ENCODE assay signal across 10 mouse cellular contexts in genomic region chr1:133380347-133381065, GRCm38 (mm10). TPM values are rescaled to one million over a fixed set of nuclear protein-coding genes. Genes with fewer than 3 reads are reported as not detected.
A peak's percentile ranks its signal among the peaks of the same experiment; 100 is the strongest.
DNase-seq lines count a peak whose midpoint lies in the region; ATAC-seq and TF ChIP-seq lines count a peak whose summit lies in the region.
"Had no signal": no experiment of that assay in that cellular context is flagged by ENCODE, and none has a peak within 500 bp of the region (broad histone marks: within the 10 kb centered on the region; RNA-seq: fewer than 3 reads in every experiment).

No protein-coding gene starts in this region.

- peak; percentile 47; the same call in 1 of the 2 replicates for TF ChIP-seq CTCF in cerebellum, adult 2 months (IDR thresholded peaks at IDR 0.05; ENCODE audit: borderline replicate concordance, insufficient read depth, low read depth, low read length)
- peak; percentile 84 for TF ChIP-seq CTCF in stomach, postnatal 0 days (IDR thresholded peaks at IDR 0.05; ENCODE audit: low read depth)

- no peak overlapping the region for H3K27ac ChIP-seq in cerebellum, adult 2 months (ENCODE audit: insufficient read depth, low read length)
- H3K27ac ChIP-seq in limb, embryonic 11.5 days (replicated peaks; ENCODE audit: low read depth, low read length): no peak overlapping the region
- H3K27ac ChIP-seq in limb, embryonic 10.5 days: no peak overlapping the region
- H3K27ac ChIP-seq in stomach, postnatal 0 days (replicated peaks): no peak overlapping the region
- H3K27ac ChIP-seq: heart, embryonic 13.5 days had no signal

- H3K9ac ChIP-seq in limb, embryonic 11.5 days (ENCODE audit: low read length): no peak overlapping the region
- no peak overlapping the region for H3K9ac ChIP-seq in stomach, postnatal 0 days (ENCODE audit: low read length)

- H3K27me3 ChIP-seq in cerebellum, adult 2 months (ENCODE audit: control insufficient read depth, insufficient read depth, low read length): no peaks in the 10 kb centered on the region
- H3K27me3 ChIP-seq in limb, embryonic 11.5 days (ENCODE audit: control insufficient read depth, insufficient read depth, low read length): no peaks in the 10 kb centered on the region
- H3K27me3 ChIP-seq in limb, embryonic 10.5 days (ENCODE audit: low read depth, poor library complexity, severe bottlenecking): no peaks in the 10 kb centered on the region
- no peaks in the 10 kb centered on the region for H3K27me3 ChIP-seq in stomach, postnatal 0 days (ENCODE audit: control insufficient read depth, insufficient read depth, low read length)
- H3K27me3 ChIP-seq: Patski had no signal

- H3K36me3 ChIP-seq in limb, embryonic 11.5 days (ENCODE audit: control insufficient read depth, insufficient read depth, low read length): peaks cover 4% of the 10 kb centered on the region; the same call in 1 of the 2 replicates
- peaks cover 20% of the 10 kb centered on the region for H3K36me3 ChIP-seq in limb, embryonic 10.5 days
- H3K36me3 ChIP-seq in stomach, postnatal 0 days (ENCODE audit: control insufficient read depth, insufficient read depth, low read length): peaks cover 4% of the 10 kb centered on the region; the same call in 1 of the 2 replicates

- 49% methylated on average over 14 of the region's 14 CpGs for WGBS in cerebellum, adult 2 months
- 74% methylated on average over 14 of the region's 14 CpGs for WGBS in limb, embryonic 11.5 days
- WGBS in limb, embryonic 10.5 days: 77% methylated on average over 14 of the region's 14 CpGs
- 60% methylated on average over 14 of the region's 14 CpGs for WGBS in stomach, postnatal 0 days

- no peaks in the 10 kb centered on the region for H3K4me1 ChIP-seq in cerebellum, adult 2 months (ENCODE audit: control insufficient read depth, insufficient read depth, low read length)
- no peaks in the 10 kb centered on the region for H3K4me1 ChIP-seq in limb, embryonic 11.5 days (ENCODE audit: control insufficient read depth, insufficient read depth, low read length)
- peaks cover 31% of the 10 kb centered on the region for H3K4me1 ChIP-seq in limb, embryonic 10.5 days
- no peaks in the 10 kb centered on the region for H3K4me1 ChIP-seq in stomach, postnatal 0 days (replicated peaks; ENCODE audit: control insufficient read depth, insufficient read depth)

- no peak for ATAC-seq in limb, embryonic 11.5 days (ENCODE audit: insufficient number of reproducible peaks, low FRiP score, low TSS enrichment, low read depth)
- no peak for ATAC-seq in stomach, postnatal 0 days (ENCODE audit: low FRiP score, low TSS enrichment)
- ATAC-seq: Patski had no signal

- no peak for TF ChIP-seq EP300 in stomach, postnatal 0 days (optimal IDR thresholded peaks at IDR 0.05)

- no peak for TF ChIP-seq POLR2A in cerebellum, adult 2 months (IDR thresholded peaks at IDR 0.05; ENCODE audit: borderline replicate concordance, insufficient read depth, low read length)

- DNase-seq in cerebellum, adult 2 months: no peak
- no peak for DNase-seq in cerebellum, adult 9-11 months
- peak; percentile 38 for DNase-seq in limb, embryonic 11.5 days (ENCODE audit: low spot score)
- DNase-seq in limb, embryonic 10.5 days (ENCODE audit: low spot score): no peak
- DNase-seq in ZHBTc4 (ENCODE audit: low read depth, low spot score): peak; percentile 71
- DNase-seq in kidney, adult 8-10 months: peak; percentile 58 to 78
- DNase-seq in stomach, postnatal 0 days (ENCODE audit: low spot score): no peak
- DNase-seq in frontal cortex, postnatal 36 days (ENCODE audit: low spot score in 2 of 2): no peak

- H3K4me3 ChIP-seq in cerebellum, adult 2 months (replicated peaks; ENCODE audit: insufficient read depth, low read depth, low read length): no peak overlapping the region
- H3K4me3 ChIP-seq in limb, embryonic 11.5 days (ENCODE audit: low read depth, low read length): no peak overlapping the region
- H3K4me3 ChIP-seq in limb, embryonic 10.5 days: no peak overlapping the region
- no peak overlapping the region for H3K4me3 ChIP-seq in stomach, postnatal 0 days (ENCODE audit: low read depth, low read length)
- H3K4me3 ChIP-seq: heart, embryonic 13.5 days had no signal

- H3K9me3 ChIP-seq in limb, embryonic 11.5 days (ENCODE audit: control insufficient read depth, low read length): no peaks in the 10 kb centered on the region
- no peaks in the 10 kb centered on the region for H3K9me3 ChIP-seq in limb, embryonic 10.5 days (replicated peaks)
- H3K9me3 ChIP-seq in stomach, postnatal 0 days (ENCODE audit: control insufficient read depth, low read length): no peaks in the 10 kb centered on the region
- H3K9me3 ChIP-seq: heart, embryonic 13.5 days had no signal

- H3K4me2 ChIP-seq in limb, embryonic 11.5 days (ENCODE audit: low read depth, severe bottlenecking): no peak overlapping the region
- no peak overlapping the region for H3K4me2 ChIP-seq in stomach, postnatal 0 days (replicated peaks; ENCODE audit: low read depth)
- H3K4me2 ChIP-seq: heart, embryonic 13.5 days had no signal

RNA-seq across cellular contexts. Expression of gene Etnk2, which starts 17.1 kb away (rescaled TPM):
- polyA plus RNA-seq in cerebellum, adult 2 months (2012; rRNA removed): 5.0 and 5.6 TPM in 2 replicates
- polyA plus RNA-seq in limb, embryonic 11.5 days (2014; fragmentation: Nextera tagmentation; extraction: Ambion mirVana): 1.0 and 1.3 TPM in 2 replicates
- polyA plus RNA-seq in limb, embryonic 10.5 days (2016; fragmentation: Nextera tagmentation; extraction: Ambion mirVana): 1.7 and 2.0 TPM in 2 replicates
- 2.8 and 4.2 TPM in 2 replicates for polyA plus RNA-seq in stomach, postnatal 0 days (2015; fragmentation: Nextera tagmentation; extraction: Ambion mirVana)

RNA-seq across cellular contexts. Expression of gene Ren1, which starts 30.2 kb away (rescaled TPM):
- polyA plus RNA-seq in cerebellum, adult 2 months (2012; rRNA removed): 0.08 and 0.13 TPM in 2 replicates
- not detected in 2 replicates for polyA plus RNA-seq in limb, embryonic 11.5 days (2014; fragmentation: Nextera tagmentation; extraction: Ambion mirVana)
- polyA plus RNA-seq in limb, embryonic 10.5 days (2016; fragmentation: Nextera tagmentation; extraction: Ambion mirVana): 0.09 TPM in 1 of 2 replicates, not detected in the other
- 2.9 and 6.1 TPM in 2 replicates for polyA plus RNA-seq in stomach, postnatal 0 days (2015; fragmentation: Nextera tagmentation; extraction: Ambion mirVana)
- polyA plus RNA-seq: Patski had no signal

RNA-seq across cellular contexts. Expression of gene Sox13, which starts 43.7 kb away (rescaled TPM):
- polyA plus RNA-seq in cerebellum, adult 2 months (2012; rRNA removed): 13.6 and 15.4 TPM in 2 replicates
- polyA plus RNA-seq in limb, embryonic 11.5 days (2014; fragmentation: Nextera tagmentation; extraction: Ambion mirVana): 5.7 and 6.0 TPM in 2 replicates
- 10.3 and 12.9 TPM in 2 replicates for polyA plus RNA-seq in limb, embryonic 10.5 days (2016; fragmentation: Nextera tagmentation; extraction: Ambion mirVana)
- polyA plus RNA-seq in stomach, postnatal 0 days (2015; fragmentation: Nextera tagmentation; extraction: Ambion mirVana): 3.7 and 5.0 TPM in 2 replicates

RNA-seq across cellular contexts. Expression of gene Kiss1, which starts 58.8 kb away (rescaled TPM):
- not detected in 2 replicates for polyA plus RNA-seq in cerebellum, adult 2 months (2012; rRNA removed)
- polyA plus RNA-seq in limb, embryonic 11.5 days (2014; fragmentation: Nextera tagmentation; extraction: Ambion mirVana): not detected in 2 replicates
- polyA plus RNA-seq in limb, embryonic 10.5 days (2016; fragmentation: Nextera tagmentation; extraction: Ambion mirVana): not detected in 2 replicates
- polyA plus RNA-seq in stomach, postnatal 0 days (2015; fragmentation: Nextera tagmentation; extraction: Ambion mirVana): not detected in 2 replicates
- polyA plus RNA-seq: heart, embryonic 13.5 days; Patski had no signal

Comparison
In these comparisons a context has a peak if more than half of its experiments do, and no peak if none do; other contexts are left out.
1. DNase-seq: peak in limb, embryonic 11.5 days (single experiment), ZHBTc4 (single experiment) and kidney, adult 8-10 months (2 of 2); none in cerebellum, adult 2 months (0 of 2), cerebellum, adult 9-11 months (single experiment), limb, embryonic 10.5 days (single experiment), stomach, postnatal 0 days (single experiment) and frontal cortex, postnatal 36 days (0 of 2).